Mouse (Mus musculus) forebrain, embryonic 14.5 days (tissue): ENCODE results near the gene Ranbp3. TPM values are rescaled to one million over a fixed set of nuclear protein-coding genes. Genes with fewer than 3 reads are reported as not detected.
A peak's percentile ranks its signal among the peaks of the same experiment; 100 is the strongest.
"Not testable (repeated sequence)": the region's sequence is repeated elsewhere in the genome, so short reads cannot be mapped to it uniquely, and the experiment has no call there.

ENCODE experiments used
- ATAC-seq: fragments of 200-750 bp; cut with Nextera tagmentation; 2 replicates; pipeline ENCODE4 v1.8.0; 2017; ENCODE audit warnings: mild to moderate bottlenecking, moderate library complexity
- DNase-seq: peaks from one replicate; pipeline ENCODE4 v3.0.0-alpha.2; 2015; ENCODE audit warnings: low spot score
- H3K27ac ChIP-seq: fragments of 300-500 bp; sonication (generic); 2 replicates; pipeline ENCODE4 v1.5.1; 2014; ENCODE audit warnings: low read depth, mild to moderate bottlenecking, control low read depth, low read length, moderate library complexity
- H3K27me3 ChIP-seq: fragments of 300-500 bp; sonication (generic); replicated peaks from 2 replicates; pipeline ENCODE4 v1.6.1; 2014; ENCODE audit warnings: low read length, control low read depth, mixed read lengths; ENCODE audit not compliant: control insufficient read depth, insufficient read depth
- H3K36me3 ChIP-seq: fragments of 300-500 bp; sonication (generic); 2 replicates; pipeline ENCODE4 v1.6.1; 2014; ENCODE audit warnings: low read length, control low read depth; ENCODE audit not compliant: control insufficient read depth, insufficient read depth
- H3K4me1 ChIP-seq: fragments of 300-500 bp; sonication (generic); 2 replicates; pipeline ENCODE4 v1.6.1; 2014; ENCODE audit warnings: antibody characterized with exemption, low read length, control low read depth; ENCODE audit not compliant: control insufficient read depth, insufficient read depth
- H3K4me2 ChIP-seq: fragments of 300-500 bp; sonication (generic); 2 replicates; pipeline ENCODE4 v1.6.1; 2014; ENCODE audit warnings: mild to moderate bottlenecking, control low read depth, low read length
- H3K4me3 ChIP-seq: fragments of 300-500 bp; sonication (generic); 2 replicates; pipeline ENCODE4 v1.5.1; 2014; ENCODE audit warnings: low read depth, low read length, control low read depth
- H3K9ac ChIP-seq: fragments of 300-500 bp; sonication (generic); 2 replicates; pipeline ENCODE4 v1.6.1; 2014; ENCODE audit warnings: mild to moderate bottlenecking, low read length, control low read depth, moderate library complexity
- H3K9me3 ChIP-seq: fragments of 300-500 bp; sonication (generic); replicated peaks from 2 replicates; pipeline ENCODE4 v1.6.1; 2016; ENCODE audit warnings: low read length, control low read depth, mixed read lengths; ENCODE audit not compliant: control insufficient read depth
- WGBS: fragments of 180-500 bp; shearing (Covaris S2); extraction: QIAGEN DNeasy Blood & Tissue Kit; methylation state at CpG from one replicate; pipeline ENCODE4 v1.1.7; 2014; 5-methylcytosine and 5-hydroxymethylcytosine counted together
- polyA plus RNA-seq: library from polyadenylated mRNA; unstranded; fragments of >200 nt; fragmentation: Nextera tagmentation; extraction: Ambion mirVana; gene quantifications from 2 replicates; pipeline ENCODE4 v1.2.1, GENCODE M21; 2014

Ranbp3 gene
- polyA plus RNA-seq: 116 and 120 TPM in 2 replicates

DNA sequence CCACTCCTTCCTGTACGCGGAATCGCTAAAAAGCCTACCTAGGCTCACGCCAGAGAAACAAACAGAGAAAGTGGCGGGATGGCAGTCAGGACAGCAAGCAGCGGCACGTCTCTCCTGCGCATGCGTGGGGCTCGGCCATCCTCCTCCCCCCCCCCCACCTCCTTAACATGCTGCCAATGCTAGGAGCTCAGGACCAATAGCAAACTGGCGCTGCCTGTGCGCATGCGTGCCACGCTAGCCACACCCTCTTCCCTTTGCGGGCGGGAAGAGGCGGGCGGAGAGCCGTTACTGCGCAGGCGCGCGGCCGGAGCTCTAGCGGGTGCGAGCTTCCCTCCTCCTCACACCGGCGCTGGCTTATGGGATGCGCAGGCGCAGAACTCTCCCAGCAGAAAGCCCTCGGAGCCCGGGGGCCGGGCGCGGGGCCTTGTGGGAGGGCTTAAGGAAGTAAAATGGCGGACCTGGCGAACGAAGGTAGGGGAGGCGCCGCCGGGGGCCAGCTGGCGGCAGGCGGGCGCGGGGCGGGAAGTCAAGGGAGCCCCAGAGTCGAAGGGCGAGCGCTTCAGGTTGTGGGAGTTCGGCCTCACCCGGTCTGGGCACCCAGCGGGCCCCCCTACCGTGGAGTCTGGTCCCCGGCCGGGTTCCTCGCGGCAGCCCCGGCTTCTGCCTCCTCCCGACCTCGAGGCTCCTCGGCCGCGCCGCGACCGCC, at the start of gene Ranbp3:
TSS of gene Ranbp3 (plus strand) at position 354 of the 706 bp plus-strand sequence.
- ATAC-seq: peak; percentile 89
- peak within 1 kb of the TSS; percentile 87 for H3K27ac ChIP-seq
- H3K9ac ChIP-seq: peak within 1 kb of the TSS; percentile 97
- H3K9me3 ChIP-seq: no peaks in the 10 kb centered on the region
- H3K36me3 ChIP-seq: peaks cover 19% of the 10 kb centered on the region
- under 1% methylated on average over 57 of the region's 66 CpGs for WGBS
- peak; percentile 100 for DNase-seq
- peak within 1 kb of the TSS; percentile 87 for H3K4me2 ChIP-seq
- peaks cover 24% of the 10 kb centered on the region for H3K4me1 ChIP-seq
- peak within 1 kb of the TSS; percentile 91 for H3K4me3 ChIP-seq
- no peaks in the 10 kb centered on the region for H3K27me3 ChIP-seq

GRCm38 (mm10) chr17:56625495-56625894, 47.6 kb upstream of the Ranbp3 start:
- peaks cover 35% of the 10 kb centered on the region for H3K36me3 ChIP-seq
- DNase-seq (no peak), ATAC-seq (no peak)
- no peak overlapping the region for H3K9ac ChIP-seq
- no peak overlapping the region for H3K27ac ChIP-seq
- peaks cover 16% of the 10 kb centered on the region for H3K4me1 ChIP-seq
- 91% methylated on average over 3 of the region's 3 CpGs for WGBS
- H3K27me3 ChIP-seq: no peaks in the 10 kb centered on the region
- H3K9me3 ChIP-seq: no peaks in the 10 kb centered on the region
- no peak overlapping the region for H3K4me3 ChIP-seq
- peak overlapping the region; percentile 77 for H3K4me2 ChIP-seq

DNA sequence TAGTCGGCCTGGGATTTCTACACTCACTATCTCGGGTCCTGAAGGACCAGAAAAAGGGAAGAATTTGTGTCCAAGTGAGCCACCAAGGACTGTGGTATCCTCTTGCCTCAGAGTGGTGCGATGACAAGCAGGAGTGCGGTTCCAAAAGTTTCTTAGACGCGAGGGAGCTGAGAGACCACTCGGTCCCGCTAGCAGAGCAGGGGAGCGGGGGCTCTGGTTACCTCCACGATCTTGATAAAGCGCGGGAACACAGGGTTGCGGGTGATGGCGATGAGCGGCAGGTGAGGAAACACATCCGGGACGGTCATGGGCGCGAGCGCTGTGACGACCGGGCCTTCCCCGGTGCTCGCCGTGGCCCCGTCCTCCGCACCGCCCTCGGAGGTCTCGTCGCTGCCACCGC, 46.8 kb upstream of the Ranbp3 start:
- DNase-seq (no peak), ATAC-seq (no peak)
- peak overlapping the region; percentile 77 for H3K4me2 ChIP-seq

DNA sequence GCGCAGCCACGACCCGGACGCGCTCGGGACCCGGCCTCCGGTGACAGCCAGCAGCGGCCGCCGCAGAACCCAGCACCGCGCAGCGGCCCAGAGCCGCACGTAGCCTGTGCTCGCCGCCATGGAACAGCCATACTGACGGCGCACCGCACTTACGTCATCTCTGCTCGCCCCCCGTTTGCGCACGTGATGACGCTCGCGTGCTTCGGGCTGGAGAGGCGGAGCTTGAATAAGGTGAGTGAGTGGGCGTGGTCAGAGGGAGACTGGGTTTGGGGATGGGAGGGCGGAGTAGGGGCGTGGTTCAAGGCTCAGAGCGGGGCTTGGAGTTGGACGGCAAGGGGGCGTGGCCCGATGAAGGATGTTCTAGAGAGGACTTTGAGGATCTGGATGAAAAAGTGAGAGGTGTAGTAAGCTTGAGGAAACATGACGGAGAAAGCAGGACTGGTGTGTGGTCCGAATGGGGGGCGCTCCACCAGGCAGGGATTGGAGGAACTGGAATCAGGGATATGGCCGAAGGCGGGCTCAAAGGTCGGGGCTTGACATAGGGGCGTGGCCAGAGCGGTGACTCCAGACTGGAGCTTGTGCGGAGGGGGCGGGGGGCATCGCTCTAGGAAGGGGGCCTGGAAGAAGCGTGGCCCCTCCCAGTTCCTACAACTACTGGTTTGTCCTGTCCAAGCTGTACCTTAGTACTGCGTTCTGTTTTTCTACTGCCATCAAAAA, 46.2 kb upstream of the Ranbp3 start, which contains the start of gene Lonp1:
TSS of gene Lonp1 (minus strand) at position 134 of the 717 bp plus-strand sequence.
- Histone ChIP-seq H3K27ac (no peak within 1 kb of the TSS; the same call in 1 of the 2 replicates), H3K4me1 (peaks cover 16% of the 10 kb centered on the region), H3K9me3 (no peaks in the 10 kb centered on the region), H3K9ac (peak within 1 kb of the TSS; percentile 82), H3K27me3 (no peaks in the 10 kb centered on the region), H3K4me3 (peak within 1 kb of the TSS; percentile 92), H3K36me3 (peaks cover 23% of the 10 kb centered on the region), H3K4me2 (peak within 1 kb of the TSS; percentile 77)
- peak; percentile 95 for ATAC-seq
- 1% methylated on average over 51 of the region's 51 CpGs for WGBS
- DNase-seq: peak; percentile 99

More for the DNA sequence above, 46.8 kb upstream of the Ranbp3 start:
- Histone ChIP-seq H3K9ac (peak overlapping the region; percentile 82), H3K4me1 (peaks cover 16% of the 10 kb centered on the region), H3K9me3 (no peaks in the 10 kb centered on the region), H3K4me3 (peak overlapping the region; percentile 92), H3K27me3 (no peaks in the 10 kb centered on the region), H3K27ac (no peak overlapping the region; the same call in 1 of the 2 replicates), H3K36me3 (peaks cover 29% of the 10 kb centered on the region)
- WGBS: 1% methylated on average over 32 of the region's 32 CpGs

GRCm38 (mm10) chr17:56627530-56628277, 45.4 kb upstream of the Ranbp3 start, which contains the start of gene Catsperd:
Catsperd (plus strand) TSS chr17:56628143.
- no peak within 1 kb of the TSS for H3K27ac ChIP-seq
- peaks cover 15% of the 10 kb centered on the region for H3K36me3 ChIP-seq
- no peaks in the 10 kb centered on the region for H3K9me3 ChIP-seq
- H3K4me2 ChIP-seq: peak within 1 kb of the TSS; percentile 77
- 8% methylated on average over 26 of the region's 26 CpGs for WGBS
- H3K4me1 ChIP-seq: peaks cover 16% of the 10 kb centered on the region
- peak; percentile 38 for ATAC-seq
- H3K9ac ChIP-seq: peak within 1 kb of the TSS; percentile 45
- no peaks in the 10 kb centered on the region for H3K27me3 ChIP-seq
- peak; percentile 32 for DNase-seq
- peak within 1 kb of the TSS; percentile 92 for H3K4me3 ChIP-seq

- H3K9me3 ChIP-seq, H3K9ac ChIP-seq, ATAC-seq, H3K27me3 ChIP-seq, H3K36me3 ChIP-seq, H3K4me3 ChIP-seq, DNase-seq, H3K4me2 ChIP-seq, H3K27ac ChIP-seq: not testable (repeated sequence)
- H3K4me1 ChIP-seq: peaks cover 16% of the 10 kb centered on the region
- 92% methylated on average over 26 of the region's 27 CpGs for WGBS
Measured at GRCm38 (mm10) chr17:56629800-56630781, 43.0 kb upstream of the Ranbp3 start.

DNA sequence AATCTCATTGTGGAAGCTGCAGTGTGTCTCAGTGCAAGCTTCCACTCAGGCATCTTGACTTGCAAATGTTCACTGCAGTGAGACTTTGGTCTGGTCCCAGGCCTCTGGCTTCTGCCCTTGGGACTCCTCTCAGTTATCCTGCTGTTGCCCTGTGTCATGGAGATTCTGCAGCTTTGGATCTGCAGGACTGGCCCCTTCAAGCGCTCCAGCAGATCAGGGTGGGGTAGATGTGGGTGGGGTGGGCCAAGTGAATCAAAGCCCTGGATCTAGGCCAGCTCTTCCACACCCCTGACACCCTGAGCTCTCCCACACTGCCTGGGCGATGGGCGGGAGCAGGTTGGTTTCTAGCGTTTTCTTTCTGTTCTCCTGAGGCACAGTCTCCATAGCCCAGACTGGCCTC, 41.3 kb upstream of the Ranbp3 start:
- H3K4me2 ChIP-seq: no peak overlapping the region
- H3K36me3 ChIP-seq: no peaks in the 10 kb centered on the region
- ATAC-seq: no peak
- no peaks in the 10 kb centered on the region for H3K9me3 ChIP-seq
- H3K4me1 ChIP-seq: peaks cover 6% of the 10 kb centered on the region; the same call in 1 of the 2 replicates
- no peak overlapping the region for H3K9ac ChIP-seq
- no peak for DNase-seq
- H3K4me3 ChIP-seq: no peak overlapping the region
- H3K27me3 ChIP-seq: no peaks in the 10 kb centered on the region
- 63% methylated on average over 4 of the region's 4 CpGs for WGBS
- H3K27ac ChIP-seq: no peak overlapping the region

- WGBS: 89% methylated on average over 6 of the region's 6 CpGs
- Histone ChIP-seq H3K27ac (no peak overlapping the region), H3K4me2 (no peak overlapping the region), H3K9me3 (no peaks in the 10 kb centered on the region), H3K9ac (no peak overlapping the region), H3K36me3 (no peaks in the 10 kb centered on the region), H3K4me3 (no peak overlapping the region), H3K27me3 (no peaks in the 10 kb centered on the region), H3K4me1 (no peaks in the 10 kb centered on the region)
- ATAC-seq (no peak), DNase-seq (no peak)
Measured at GRCm38 (mm10) chr17:56634023-56634422, 39.1 kb upstream of the Ranbp3 start.
